ENCODE assay signal across 20 mouse cellular contexts in genomic region chr2:141514976-141515375, GRCm38 (mm10).
DNase-seq lines count a peak whose midpoint lies in the region; ATAC-seq and TF ChIP-seq lines count a peak whose summit lies in the region.
"Had no signal": no experiment of that assay in that cellular context is flagged by ENCODE, and none has a peak within 500 bp of the region (broad histone marks: within the 10 kb centered on the region; RNA-seq: fewer than 3 reads in every experiment).

No protein-coding gene starts in this region.

- H3K9me3 ChIP-seq in embryonic facial prominence, embryonic 14.5 days (ENCODE audit: control insufficient read depth, low read length) = no peaks in the 10 kb centered on the region
- H3K9me3 ChIP-seq in embryonic facial prominence, embryonic 10.5 days = no peaks in the 10 kb centered on the region
- H3K9me3 ChIP-seq in forebrain, embryonic 14.5 days (replicated peaks; ENCODE audit: control insufficient read depth, low read length) = no peaks in the 10 kb centered on the region
- H3K9me3 ChIP-seq in forebrain, postnatal 0 days (ENCODE audit: low read length) = no peaks in the 10 kb centered on the region
- H3K9me3 ChIP-seq: embryonic facial prominence, embryonic 15.5 days; heart, embryonic 13.5 days; hindbrain, embryonic 15.5 days had no signal

- peak; percentile 4 for DNase-seq in embryonic facial prominence, embryonic 14.5 days (ENCODE audit: low spot score)
- DNase-seq in embryonic facial prominence, embryonic 10.5 days (ENCODE audit: low spot score) = no peak
- no peak for DNase-seq in forebrain, embryonic 14.5 days (ENCODE audit: low spot score)
- no peak for DNase-seq in forebrain, postnatal 0 days
- DNase-seq in Muller cell, postnatal 12 days (ENCODE audit: inconsistent ontology term) = peak; percentile 47
- no peak for DNase-seq in yolk sac, embryonic 10.5 days (ENCODE audit: low spot score)
- DNase-seq: adrenal gland, postnatal 10 days; cerebellum, adult 11-12 months; cerebellum, adult 9-11 months; cerebellum, postnatal 36 days; embryo, embryonic 11 days; gastrocnemius, postnatal 36 days; heart, adult 11 months; heart, postnatal 36 days; kidney, adult 2 months had no signal

- H3K4me3 ChIP-seq in embryonic facial prominence, embryonic 14.5 days (ENCODE audit: low read depth, low read length) = no peak overlapping the region
- no peak overlapping the region for H3K4me3 ChIP-seq in embryonic facial prominence, embryonic 10.5 days
- H3K4me3 ChIP-seq in forebrain, embryonic 14.5 days (ENCODE audit: low read depth, low read length) = no peak overlapping the region
- no peak overlapping the region for H3K4me3 ChIP-seq in forebrain, postnatal 0 days (ENCODE audit: low read depth, low read length)
- no peak overlapping the region for H3K4me3 ChIP-seq in embryonic fibroblast, embryonic 13.5 days (ENCODE audit: insufficient read depth, low read length)
- H3K4me3 ChIP-seq: embryonic facial prominence, embryonic 15.5 days; heart, embryonic 13.5 days; hindbrain, embryonic 15.5 days had no signal

- TF ChIP-seq CTCF in forebrain, postnatal 0 days (IDR thresholded peaks at IDR 0.05; ENCODE audit: low read depth) = no peak
- no peak for TF ChIP-seq CTCF in embryonic fibroblast, embryonic 13.5 days (IDR thresholded peaks at IDR 0.05; ENCODE audit: borderline replicate concordance, insufficient read depth, low read length)

- ATAC-seq in embryonic facial prominence, embryonic 14.5 days (ENCODE audit: low read depth) = no peak
- ATAC-seq in forebrain, embryonic 14.5 days = peak; percentile 81
- ATAC-seq in forebrain, postnatal 0 days = no peak
- ATAC-seq: intestine, embryonic 16.5 days had no signal

- no peak overlapping the region for H3K27ac ChIP-seq in embryonic facial prominence, embryonic 14.5 days (replicated peaks; ENCODE audit: low read depth, low read length)
- no peak overlapping the region for H3K27ac ChIP-seq in embryonic facial prominence, embryonic 10.5 days (replicated peaks)
- no peak overlapping the region for H3K27ac ChIP-seq in forebrain, embryonic 14.5 days (ENCODE audit: low read depth, low read length)
- no peak overlapping the region for H3K27ac ChIP-seq in forebrain, postnatal 0 days (ENCODE audit: low read depth, low read length)
- H3K27ac ChIP-seq in embryonic fibroblast, embryonic 13.5 days (ENCODE audit: insufficient read depth, low read length) = peak overlapping the region; percentile 40; the same call in 1 of the 2 replicates
- H3K27ac ChIP-seq: embryonic facial prominence, embryonic 15.5 days; heart, embryonic 13.5 days; hindbrain, embryonic 15.5 days had no signal

- no peak for TF ChIP-seq POLR2A in embryonic fibroblast, embryonic 13.5 days (IDR thresholded peaks at IDR 0.05; ENCODE audit: low read depth, low read length)

- no peak overlapping the region for H3K9ac ChIP-seq in embryonic facial prominence, embryonic 14.5 days (ENCODE audit: low read depth, low read length)
- no peak overlapping the region for H3K9ac ChIP-seq in forebrain, embryonic 14.5 days (ENCODE audit: low read length)
- H3K9ac ChIP-seq in forebrain, postnatal 0 days = no peak overlapping the region
- H3K9ac ChIP-seq: embryonic facial prominence, embryonic 15.5 days; heart, embryonic 13.5 days; hindbrain, embryonic 15.5 days had no signal

- H3K36me3 ChIP-seq in embryonic facial prominence, embryonic 14.5 days (ENCODE audit: control insufficient read depth, insufficient read depth, low read length) = no peaks in the 10 kb centered on the region
- H3K36me3 ChIP-seq in embryonic facial prominence, embryonic 10.5 days (replicated peaks) = no peaks in the 10 kb centered on the region
- no peaks in the 10 kb centered on the region for H3K36me3 ChIP-seq in forebrain, embryonic 14.5 days (ENCODE audit: control insufficient read depth, insufficient read depth, low read length)
- H3K36me3 ChIP-seq in forebrain, postnatal 0 days (ENCODE audit: insufficient read depth) = no peaks in the 10 kb centered on the region
- H3K36me3 ChIP-seq: embryonic facial prominence, embryonic 15.5 days; heart, embryonic 13.5 days; hindbrain, embryonic 15.5 days had no signal

- no peaks in the 10 kb centered on the region for H3K27me3 ChIP-seq in embryonic facial prominence, embryonic 14.5 days (replicated peaks; ENCODE audit: control insufficient read depth, insufficient read depth, low read length)
- no peaks in the 10 kb centered on the region for H3K27me3 ChIP-seq in embryonic facial prominence, embryonic 10.5 days (replicated peaks; ENCODE audit: low read depth, poor library complexity, severe bottlenecking)
- no peaks in the 10 kb centered on the region for H3K27me3 ChIP-seq in forebrain, embryonic 14.5 days (replicated peaks; ENCODE audit: control insufficient read depth, insufficient read depth, low read length)
- no peaks in the 10 kb centered on the region for H3K27me3 ChIP-seq in forebrain, postnatal 0 days (ENCODE audit: insufficient read depth, low read length)
- H3K27me3 ChIP-seq: embryonic facial prominence, embryonic 15.5 days; heart, embryonic 13.5 days; hindbrain, embryonic 15.5 days had no signal

- H3K4me1 ChIP-seq in embryonic facial prominence, embryonic 14.5 days (ENCODE audit: control insufficient read depth, insufficient read depth, low read length) = no peaks in the 10 kb centered on the region
- no peaks in the 10 kb centered on the region for H3K4me1 ChIP-seq in embryonic facial prominence, embryonic 10.5 days
- 0 out of 2 replicates have a peak, but pooled peaks cover 2% of the 10 kb centered on the region for H3K4me1 ChIP-seq in forebrain, embryonic 14.5 days (ENCODE audit: control insufficient read depth, insufficient read depth, low read length)
- no peaks in the 10 kb centered on the region for H3K4me1 ChIP-seq in forebrain, postnatal 0 days (ENCODE audit: insufficient read depth)
- peaks cover 3% of the 10 kb centered on the region; the same call in 1 of the 2 replicates for H3K4me1 ChIP-seq in embryonic fibroblast, embryonic 13.5 days (ENCODE audit: control insufficient read depth, insufficient read depth, low read length)
- H3K4me1 ChIP-seq: embryonic facial prominence, embryonic 15.5 days; hindbrain, embryonic 15.5 days had no signal

- H3K4me2 ChIP-seq in embryonic facial prominence, embryonic 14.5 days (ENCODE audit: low read depth, low read length) = no peak overlapping the region
- H3K4me2 ChIP-seq in forebrain, embryonic 14.5 days (ENCODE audit: low read length) = no peak overlapping the region
- no peak overlapping the region for H3K4me2 ChIP-seq in forebrain, postnatal 0 days (ENCODE audit: low read depth)
- H3K4me2 ChIP-seq: embryonic facial prominence, embryonic 15.5 days; heart, embryonic 13.5 days; hindbrain, embryonic 15.5 days had no signal

- WGBS in embryonic facial prominence, embryonic 14.5 days = 55% methylated on average over 3 of the region's 3 CpGs
- WGBS in embryonic facial prominence, embryonic 10.5 days = 70% methylated on average over 3 of the region's 3 CpGs
- 35% methylated on average over 3 of the region's 3 CpGs for WGBS in forebrain, embryonic 14.5 days
- WGBS in forebrain, postnatal 0 days = 41% methylated on average over 3 of the region's 3 CpGs

Comparison
In these comparisons a context has a peak if more than half of its experiments do, and no peak if none do; other contexts are left out.
1. DNase-seq: peak in embryonic facial prominence, embryonic 14.5 days (single experiment) and Muller cell, postnatal 12 days (single experiment); none in embryonic facial prominence, embryonic 10.5 days (single experiment), forebrain, embryonic 14.5 days (single experiment), forebrain, postnatal 0 days (single experiment) and yolk sac, embryonic 10.5 days (single experiment).